Mouse (Mus musculus) sigmoid colon, adult 10 weeks (tissue): ENCODE results near the gene Olfr954. TPM values are rescaled to one million over a fixed set of nuclear protein-coding genes. Genes with fewer than 3 reads are reported as not detected.

Experiments
- polyA plus RNA-seq: library from polyadenylated mRNA; stranded (reverse); fragments of 350-450 nt; fragmentation: Illumina TruSeq; extraction: RNeasy Lipid Tissue Mini Kit (QIAGEN cat#74804); gene quantifications from one replicate; pipeline ENCODE4 v1.2.3, GENCODE M21; 2014; ENCODE audit warnings: low read depth, low replicate concordance

Olfr954 gene
- polyA plus RNA-seq, result not detected

GRCm38 (mm10) chr9:39456401-39456800 is at the start of gene Olfr954:
TSS of gene Olfr954 (plus strand) at chr9:39456701.

GRCm38 (mm10) chr9:39427048-39427447 is 29.5 kb upstream of the Olfr954 start, which contains the start of gene Olfr952:
TSS of gene Olfr952 (minus strand) at chr9:39427148.

GRCm38 (mm10) chr9:39471844-39472243 is 15.3 kb downstream of the Olfr954 start, which contains the start of gene Olfr955:
TSS of gene Olfr955 (minus strand) at chr9:39471944.

GRCm38 (mm10) chr9:39493895-39494294 is 37.4 kb downstream of the Olfr954 start, which contains the start of gene Olfr44:
TSS of gene Olfr44 (minus strand) at chr9:39493995.

Other genes starting within 250 kb of the Olfr954 start
- gene Olfr1537, start 206.7 kb upstream of the Olfr954 start, polyA plus RNA-seq, result not detected
- not detected for gene Olfr945, start 179.9 kb upstream of the Olfr954 start, polyA plus RNA-seq
- gene Olfr948, start 130.7 kb upstream of the Olfr954 start, polyA plus RNA-seq, result not detected
- not detected for gene Olfr951, start 69.3 kb upstream of the Olfr954 start, polyA plus RNA-seq
- gene Olfr952, start 29.6 kb upstream of the Olfr954 start, polyA plus RNA-seq, result not detected
- gene Olfr955, start 15.2 kb downstream of the Olfr954 start, polyA plus RNA-seq, result not detected
- gene Olfr44, start 37.3 kb downstream of the Olfr954 start, polyA plus RNA-seq, result not detected
- not detected for gene Olfr957, start 59.1 kb downstream of the Olfr954 start, polyA plus RNA-seq
- gene Olfr958, start 97.4 kb downstream of the Olfr954 start, polyA plus RNA-seq, result not detected
- gene Olfr959, start 118.9 kb downstream of the Olfr954 start, polyA plus RNA-seq, result not detected
- gene AW551984, start 147.7 kb downstream of the Olfr954 start, polyA plus RNA-seq, result 11.8 TPM
- not detected for gene Olfr148, start 154.0 kb downstream of the Olfr954 start, polyA plus RNA-seq
- not detected for gene Olfr960, start 164.7 kb downstream of the Olfr954 start, polyA plus RNA-seq
- not detected for gene Olfr961, start 188.4 kb downstream of the Olfr954 start, polyA plus RNA-seq
- not detected for gene Olfr963, start 210.5 kb downstream of the Olfr954 start, polyA plus RNA-seq